Mouse (Mus musculus) gastrocnemius, postnatal 14 days (tissue): Measurements from ENCODE around the gene Zc3h12a. TPM values are rescaled to one million over a fixed set of nuclear protein-coding genes. Genes with fewer than 3 reads are reported as not detected.

ENCODE experiments used
- total RNA-seq, 2 experiments: library from RNA; stranded (reverse); gene quantifications; 2 replicates each; pipeline ENCODE4 v1.2.3; 2021

Gene Zc3h12a
- total RNA-seq, 2 experiments from 2014 or later, result 1.5 to 2.5 TPM

Other genes starting within 250 kb of the Zc3h12a start
- gene Epha10, start 246.9 kb downstream of the Zc3h12a start, total RNA-seq, result not detected
- 1 to 10 TPM; 5.9 to 7.3 TPM for gene 9930104L06Rik, start 190.8 kb downstream of the Zc3h12a start, total RNA-seq
- 1 to 10 TPM; 3.8 to 4.0 TPM for gene Cdca8, start 188.5 kb downstream of the Zc3h12a start, total RNA-seq
- under 1 TPM in 1 of 2 experiments, not detected in 1; 0.33 TPM for gene Rspo1, start 141.4 kb downstream of the Zc3h12a start, total RNA-seq
- gene Gnl2, start 111.3 kb downstream of the Zc3h12a start, total RNA-seq, result 10 to 100 TPM; 27.2 to 29.3 TPM
- not detected for gene Dnali1, start 62.1 kb downstream of the Zc3h12a start, total RNA-seq
- 1 to 10 TPM; 5.6 to 5.8 TPM for gene Snip1, start 61.2 kb downstream of the Zc3h12a start, total RNA-seq
- gene Meaf6, start 42.7 kb downstream of the Zc3h12a start, total RNA-seq, result 10 to 100 TPM in 1 of 2 experiments, 1 to 10 TPM in 1; 8.4 to 10.1 TPM